Mouse (Mus musculus): ENCODE data around the gene Rab11fip3. TPM values are rescaled to one million over a fixed set of nuclear protein-coding genes. Genes with fewer than 3 reads are reported as not detected.
"Not testable (repeated sequence)": the region's sequence is repeated elsewhere in the genome, so short reads cannot be mapped to it uniquely, and the experiment has no call there.

Rab11fip3 gene
- polyA plus RNA-seq, 1 experiment from 2014 or later: 4.5 TPM

- no peaks in the 10 kb centered on the region for H3K27me3 ChIP-seq (ENCODE audit: control insufficient read depth, insufficient read depth, low read length)
- no peak overlapping the region for H3K4me3 ChIP-seq (ENCODE audit: low read depth, low read length)
- TF ChIP-seq CTCF (IDR thresholded peaks at IDR 0.05; ENCODE audit: low read depth) (no peak), EP300 (optimal IDR thresholded peaks at IDR 0.05) (no peak)
- no peak for DNase-seq (ENCODE audit: low spot score)
- no peaks in the 10 kb centered on the region for H3K9me3 ChIP-seq (ENCODE audit: control insufficient read depth, low read length)
- no peak overlapping the region for H3K4me2 ChIP-seq (replicated peaks; ENCODE audit: low read depth)
- no peaks in the 10 kb centered on the region for H3K36me3 ChIP-seq (ENCODE audit: control insufficient read depth, insufficient read depth, low read length)
- no peak for ATAC-seq (ENCODE audit: low FRiP score, low TSS enrichment)
- H3K27ac ChIP-seq (replicated peaks): no peak overlapping the region
- H3K4me1 ChIP-seq (replicated peaks; ENCODE audit: control insufficient read depth, insufficient read depth): no peaks in the 10 kb centered on the region
- H3K9ac ChIP-seq (ENCODE audit: low read length): no peak overlapping the region
- 54% methylated on average over 3 of the region's 4 CpGs for WGBS
These were observed 36.3 kb upstream of the Rab11fip3 start for GRCm38 (mm10) chr17:26105619-26106018.

DNA sequence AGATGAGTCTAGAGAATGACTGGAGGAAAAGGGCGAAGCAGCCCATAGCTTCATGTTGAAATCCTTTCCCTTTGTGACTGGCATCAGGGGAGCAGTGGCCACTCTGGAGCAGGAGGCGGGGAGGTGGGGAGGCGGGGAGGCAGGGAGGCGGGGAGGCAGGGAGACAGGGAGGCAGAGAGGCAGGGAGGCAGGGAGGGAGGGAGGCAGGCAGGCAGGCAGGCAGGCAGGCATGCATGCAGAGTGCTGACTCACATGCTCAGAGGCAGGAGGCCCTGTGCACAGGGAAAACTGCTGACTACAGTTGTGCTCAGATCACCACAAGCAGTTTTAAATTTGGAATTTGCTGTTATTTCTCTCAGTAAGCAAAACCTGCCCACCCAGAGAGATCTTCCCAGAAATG lies 32.1 kb upstream of the Rab11fip3 start:
- ATAC-seq (ENCODE audit: low FRiP score, low TSS enrichment) (peak; percentile 72), DNase-seq (ENCODE audit: low spot score) (peak; percentile 58)

GRCm38 (mm10) chr17:26100166-26100565 lies 30.8 kb upstream of the Rab11fip3 start:
- no peak overlapping the region for H3K9ac ChIP-seq (ENCODE audit: low read length)
- no peaks in the 10 kb centered on the region for H3K9me3 ChIP-seq (ENCODE audit: control insufficient read depth, low read length)
- DNase-seq (ENCODE audit: low spot score) (no peak), ATAC-seq (ENCODE audit: low FRiP score, low TSS enrichment) (no peak)
- TF ChIP-seq EP300 (optimal IDR thresholded peaks at IDR 0.05) (no peak), CTCF (IDR thresholded peaks at IDR 0.05; ENCODE audit: low read depth) (no peak)
- no peak overlapping the region for H3K4me3 ChIP-seq (ENCODE audit: low read depth, low read length)
- H3K4me1 ChIP-seq (replicated peaks; ENCODE audit: control insufficient read depth, insufficient read depth): no peaks in the 10 kb centered on the region
- H3K36me3 ChIP-seq (ENCODE audit: control insufficient read depth, insufficient read depth, low read length): no peaks in the 10 kb centered on the region
- H3K4me2 ChIP-seq (replicated peaks; ENCODE audit: low read depth): no peak overlapping the region
- H3K27ac ChIP-seq (replicated peaks): no peak overlapping the region
- 50% methylated on average over 2 of the region's 2 CpGs for WGBS
- H3K27me3 ChIP-seq (ENCODE audit: control insufficient read depth, insufficient read depth, low read length): no peaks in the 10 kb centered on the region

More for the DNA sequence above, 32.1 kb upstream of the Rab11fip3 start:
- H3K9me3 ChIP-seq (ENCODE audit: control insufficient read depth, low read length): no peaks in the 10 kb centered on the region
- no peaks in the 10 kb centered on the region for H3K36me3 ChIP-seq (ENCODE audit: control insufficient read depth, insufficient read depth, low read length)
- 52% methylated on average over 3 of the region's 4 CpGs for WGBS
- H3K27ac ChIP-seq (replicated peaks): no peak overlapping the region
- H3K9ac ChIP-seq (ENCODE audit: low read length): no peak overlapping the region
- H3K4me3 ChIP-seq (ENCODE audit: low read depth, low read length): no peak overlapping the region
- TF ChIP-seq EP300 (optimal IDR thresholded peaks at IDR 0.05): no peak
- no peak for TF ChIP-seq CTCF (IDR thresholded peaks at IDR 0.05; ENCODE audit: low read depth)
- no peaks in the 10 kb centered on the region for H3K4me1 ChIP-seq (replicated peaks; ENCODE audit: control insufficient read depth, insufficient read depth)
- no peaks in the 10 kb centered on the region for H3K27me3 ChIP-seq (ENCODE audit: control insufficient read depth, insufficient read depth, low read length)
- no peak overlapping the region for H3K4me2 ChIP-seq (replicated peaks; ENCODE audit: low read depth)

DNA sequence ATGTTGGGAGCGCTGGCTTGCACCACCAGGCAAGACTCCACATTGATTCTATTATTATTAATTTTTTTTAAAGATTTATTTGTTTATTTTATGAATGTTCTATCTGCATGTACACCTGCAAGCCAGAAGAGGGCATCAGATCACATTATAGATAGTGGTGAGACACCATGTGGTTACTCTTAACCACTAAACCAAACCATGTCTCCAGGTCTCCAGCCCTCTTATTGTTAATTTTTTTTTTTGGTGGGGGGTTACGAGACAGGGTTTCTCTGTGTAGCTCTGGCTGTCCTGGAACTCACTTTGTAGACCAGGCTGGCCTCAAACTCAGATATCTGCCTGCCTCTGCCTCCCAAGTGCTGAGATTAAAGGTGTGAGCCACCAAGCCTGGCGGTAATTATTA lies 30.0 kb upstream of the Rab11fip3 start:
- H3K9me3 ChIP-seq (ENCODE audit: control insufficient read depth, low read length); H3K4me1 ChIP-seq (replicated peaks; ENCODE audit: control insufficient read depth, insufficient read depth); H3K9ac ChIP-seq (ENCODE audit: low read length); H3K27me3 ChIP-seq (ENCODE audit: control insufficient read depth, insufficient read depth, low read length); H3K4me3 ChIP-seq (ENCODE audit: low read depth, low read length); DNase-seq (ENCODE audit: low spot score); H3K4me2 ChIP-seq (replicated peaks; ENCODE audit: low read depth); ATAC-seq (ENCODE audit: low FRiP score, low TSS enrichment); H3K27ac ChIP-seq (replicated peaks); H3K36me3 ChIP-seq (ENCODE audit: control insufficient read depth, insufficient read depth, low read length): not testable (repeated sequence)
- peak; percentile 63 for TF ChIP-seq CTCF (IDR thresholded peaks at IDR 0.05; ENCODE audit: low read depth)
- 63% methylated on average over 3 of the region's 3 CpGs for WGBS

- no peak overlapping the region for H3K4me3 ChIP-seq (ENCODE audit: low read depth, low read length)
- 87% methylated on average over 7 of the region's 7 CpGs for WGBS
- ATAC-seq (ENCODE audit: low FRiP score, low TSS enrichment): no peak
These were observed 29.1 kb upstream of the Rab11fip3 start for GRCm38 (mm10) chr17:26098461-26098860.

GRCm38 (mm10) chr17:26095121-26095740 lies 25.9 kb upstream of the Rab11fip3 start, which contains the start of gene Nme4:
TSS of gene Nme4 (minus strand) at chr17:26095602.
- no peaks in the 10 kb centered on the region for H3K36me3 ChIP-seq (ENCODE audit: control insufficient read depth, insufficient read depth, low read length)
- WGBS: under 1% methylated on average over 46 of the region's 47 CpGs
- DNase-seq (ENCODE audit: low spot score) (peak; percentile 75), ATAC-seq (ENCODE audit: low FRiP score, low TSS enrichment) (peak; percentile 58)
- TF ChIP-seq CTCF (IDR thresholded peaks at IDR 0.05; ENCODE audit: low read depth) (no peak), EP300 (optimal IDR thresholded peaks at IDR 0.05) (no peak)
- H3K9ac ChIP-seq (ENCODE audit: low read length): peak within 1 kb of the TSS; percentile 76
- H3K27ac ChIP-seq (replicated peaks): peak within 1 kb of the TSS; percentile 65; the same call in 1 of the 2 replicates
- H3K4me1 ChIP-seq (replicated peaks; ENCODE audit: control insufficient read depth, insufficient read depth): peaks cover 3% of the 10 kb centered on the region; the same call in 1 of the 2 replicates
- H3K4me2 ChIP-seq (replicated peaks; ENCODE audit: low read depth): peak within 1 kb of the TSS; percentile 93
- H3K27me3 ChIP-seq (ENCODE audit: control insufficient read depth, insufficient read depth, low read length): no peaks in the 10 kb centered on the region
- peak within 1 kb of the TSS; percentile 65 for H3K4me3 ChIP-seq (ENCODE audit: low read depth, low read length)
- H3K9me3 ChIP-seq (ENCODE audit: control insufficient read depth, low read length): no peaks in the 10 kb centered on the region

More at GRCm38 (mm10) chr17:26098461-26098860, 29.1 kb upstream of the Rab11fip3 start:
- TF ChIP-seq EP300 (optimal IDR thresholded peaks at IDR 0.05): no peak
- TF ChIP-seq CTCF (IDR thresholded peaks at IDR 0.05; ENCODE audit: low read depth): no peak
- Histone ChIP-seq H3K9ac (ENCODE audit: low read length) (no peak overlapping the region), H3K27me3 (ENCODE audit: control insufficient read depth, insufficient read depth, low read length) (no peaks in the 10 kb centered on the region), H3K36me3 (ENCODE audit: control insufficient read depth, insufficient read depth, low read length) (no peaks in the 10 kb centered on the region), H3K9me3 (ENCODE audit: control insufficient read depth, low read length) (no peaks in the 10 kb centered on the region), H3K4me2 (replicated peaks; ENCODE audit: low read depth) (no peak overlapping the region), H3K4me1 (replicated peaks; ENCODE audit: control insufficient read depth, insufficient read depth) (peaks cover 3% of the 10 kb centered on the region; the same call in 1 of the 2 replicates), H3K27ac (replicated peaks) (no peak overlapping the region)
- no peak for DNase-seq (ENCODE audit: low spot score)
